Mouse (Mus musculus): ENCODE measurements around the gene Smco4.
"Not testable (repeated sequence)": the region's sequence is repeated elsewhere in the genome, so short reads cannot be mapped to it uniquely, and the experiment has no call there.

Smco4 gene

GRCm38 (mm10) chr9:15493235-15493924, at the start of gene Smco4:
Gene Smco4 (plus strand): TSS chr9:15493432.
- DNase-seq (ENCODE audit: low read depth, low spot score): peak; percentile 81

- no peak for DNase-seq (ENCODE audit: low read depth, low spot score)
These were observed 45.8 kb upstream of the Smco4 start for GRCm38 (mm10) chr9:15447397-15447796.

- no peak for DNase-seq (ENCODE audit: low read depth, low spot score)
These were observed 42.3 kb upstream of the Smco4 start for GRCm38 (mm10) chr9:15450921-15451320.

- peak; percentile 90 for DNase-seq (ENCODE audit: low read depth, low spot score)
These were observed 21.0 kb upstream of the Smco4 start for GRCm38 (mm10) chr9:15472256-15472655.

- DNase-seq (ENCODE audit: low read depth, low spot score): no peak
These were observed 20.0 kb upstream of the Smco4 start for GRCm38 (mm10) chr9:15473206-15473605.

GRCm38 (mm10) chr9:15477556-15477955, 15.7 kb upstream of the Smco4 start:
- DNase-seq (ENCODE audit: low read depth, low spot score): no peak

- no peak for DNase-seq (ENCODE audit: low read depth, low spot score)
These were observed 5.4 kb upstream of the Smco4 start for GRCm38 (mm10) chr9:15487682-15488424.

GRCm38 (mm10) chr9:15489293-15489692, 3.9 kb upstream of the Smco4 start:
- no peak for DNase-seq (ENCODE audit: low read depth, low spot score)

GRCm38 (mm10) chr9:15490331-15491100, 2.7 kb upstream of the Smco4 start:
- DNase-seq (ENCODE audit: low read depth, low spot score): no peak

GRCm38 (mm10) chr9:15491686-15492085, 1.5 kb upstream of the Smco4 start:
- no peak for DNase-seq (ENCODE audit: low read depth, low spot score)

- no peak for DNase-seq (ENCODE audit: low read depth, low spot score)
These were observed 831 bp upstream of the Smco4 start for GRCm38 (mm10) chr9:15492401-15492800.

GRCm38 (mm10) chr9:15493925-15494558, 810 bp downstream of the Smco4 start:
- DNase-seq (ENCODE audit: low read depth, low spot score): peak; percentile 81

- DNase-seq (ENCODE audit: low read depth, low spot score): not testable (repeated sequence)
These were observed 2.0 kb downstream of the Smco4 start for GRCm38 (mm10) chr9:15495281-15495680.

GRCm38 (mm10) chr9:15495921-15496577, 2.8 kb downstream of the Smco4 start:
- peak; percentile 46 for DNase-seq (ENCODE audit: low read depth, low spot score)

GRCm38 (mm10) chr9:15500025-15500424, 6.8 kb downstream of the Smco4 start:
- DNase-seq (ENCODE audit: low read depth, low spot score): no peak

GRCm38 (mm10) chr9:15501319-15502256, 8.4 kb downstream of the Smco4 start:
- no peak for DNase-seq (ENCODE audit: low read depth, low spot score)

GRCm38 (mm10) chr9:15502476-15502875, 9.2 kb downstream of the Smco4 start:
- peak; percentile 64 for DNase-seq (ENCODE audit: low read depth, low spot score)

GRCm38 (mm10) chr9:15503307-15503706, 10.1 kb downstream of the Smco4 start:
- no peak for DNase-seq (ENCODE audit: low read depth, low spot score)

- DNase-seq (ENCODE audit: low read depth, low spot score): no peak
These were observed 10.6 kb downstream of the Smco4 start for GRCm38 (mm10) chr9:15503827-15504226.

- no peak for DNase-seq (ENCODE audit: low read depth, low spot score)
These were observed 12.1 kb downstream of the Smco4 start for GRCm38 (mm10) chr9:15505288-15505687.

Data from R1 (cell line).